Mouse (Mus musculus): ENCODE measurements around the gene Gm21118. TPM values are rescaled to one million over a fixed set of nuclear protein-coding genes. Genes with fewer than 3 reads are reported as not detected.
"Not testable (repeated sequence)": the region's sequence is repeated elsewhere in the genome, so short reads cannot be mapped to it uniquely, and the experiment has no call there.

The Gm21118 gene
- total RNA-seq (2017) = not detected in 3 replicates

- ATAC-seq (replicated peaks; ENCODE audit: insufficient number of reproducible peaks, low FRiP score, low TSS enrichment, poor library complexity, severe bottlenecking) = not testable (repeated sequence)
Observed at GRCm38 (mm10) chrY:70273542-70273941, at the start of gene Gm21118. Gene Gm21118, minus strand, starts transcription at chrY:70273642.

GRCm38 (mm10) chrY:70303187-70303586 is 29.7 kb upstream of the Gm21118 start, which contains the start of the genes Gm29423 and Gm29644:
Gene Gm29423, minus strand, starts transcription at chrY:70303287.
Gene Gm29644, minus strand, starts transcription at chrY:70303343.
- not testable (repeated sequence) for ATAC-seq (replicated peaks; ENCODE audit: insufficient number of reproducible peaks, low FRiP score, low TSS enrichment, poor library complexity, severe bottlenecking)

Other genes starting within 250 kb of the Gm21118 start
- not detected in 3 replicates for gene Gm29423, start 29.6 kb upstream of the Gm21118 start, total RNA-seq (2017)
- gene Gm29644, start 29.7 kb upstream of the Gm21118 start, total RNA-seq (2017) = not detected in 3 replicates
- not detected in 3 replicates for gene Gm20888, start 168.2 kb upstream of the Gm21118 start, total RNA-seq (2017)